Mouse (Mus musculus) hindbrain, embryonic 11.5 days (tissue): ENCODE measurements around the gene Stx18. TPM values are rescaled to one million over a fixed set of nuclear protein-coding genes. Genes with fewer than 3 reads are reported as not detected.

Source experiments
- ATAC-seq: fragments of 200-750 bp; cut with Nextera tagmentation; 2 replicates; pipeline ENCODE4 v1.8.0; 2017; ENCODE audit warnings: mild to moderate bottlenecking, moderate TSS enrichment, moderate library complexity; ENCODE audit not compliant: low FRiP score
- DNase-seq: peaks from one replicate; pipeline ENCODE4 v3.0.0-alpha.2; 2015; ENCODE audit warnings: low spot score
- H3K27ac ChIP-seq: fragments of 300-500 bp; sonication (generic); 2 replicates; pipeline ENCODE4 v1.5.1; 2014; ENCODE audit warnings: mild to moderate bottlenecking, low read depth, low read length
- H3K27me3 ChIP-seq: fragments of 300-500 bp; sonication (generic); 2 replicates; pipeline ENCODE4 v1.6.1; 2014; ENCODE audit warnings: mild to moderate bottlenecking, low read length, moderate library complexity, mixed read lengths; ENCODE audit not compliant: control insufficient read depth, insufficient read depth
- H3K36me3 ChIP-seq: fragments of 300-500 bp; sonication (generic); 2 replicates; pipeline ENCODE4 v1.6.1; 2014; ENCODE audit warnings: mild to moderate bottlenecking, low read length, moderate library complexity, mixed read lengths; ENCODE audit not compliant: control insufficient read depth, insufficient read depth
- H3K4me1 ChIP-seq: fragments of 300-500 bp; sonication (generic); replicated peaks from 2 replicates; pipeline ENCODE4 v1.6.1; 2014; ENCODE audit warnings: low read length, mixed read lengths; ENCODE audit not compliant: control insufficient read depth, insufficient read depth
- H3K4me2 ChIP-seq: fragments of 300-500 bp; sonication (generic); replicated peaks from 2 replicates; pipeline ENCODE4 v1.6.1; 2014; ENCODE audit warnings: mild to moderate bottlenecking, low read depth, low read length
- H3K4me3 ChIP-seq: fragments of 300-500 bp; sonication (generic); 2 replicates; pipeline ENCODE4 v1.5.1; 2014; ENCODE audit warnings: low read depth, low read length
- H3K9ac ChIP-seq: fragments of 300-500 bp; sonication (generic); 2 replicates; pipeline ENCODE4 v1.6.1; 2014; ENCODE audit warnings: low read depth, low read length
- H3K9me3 ChIP-seq: fragments of 300-500 bp; sonication (generic); 2 replicates; pipeline ENCODE4 v1.6.1; 2016; ENCODE audit warnings: low read length; ENCODE audit not compliant: control insufficient read depth
- WGBS: fragments of 180-500 bp; shearing (Covaris S2); extraction: QIAGEN DNeasy Blood & Tissue Kit; methylation state at CpG from one replicate; pipeline ENCODE4 v1.1.7; 2014; 5-methylcytosine and 5-hydroxymethylcytosine counted together
- polyA plus RNA-seq: library from polyadenylated mRNA; unstranded; fragments of >200 nt; fragmentation: Nextera tagmentation; extraction: Ambion mirVana; gene quantifications from 2 replicates; pipeline ENCODE4 v1.2.1, GENCODE M21; 2014

The Stx18 gene
- polyA plus RNA-seq, 1 experiment from 2014 or later: 59.1 TPM

DNA sequence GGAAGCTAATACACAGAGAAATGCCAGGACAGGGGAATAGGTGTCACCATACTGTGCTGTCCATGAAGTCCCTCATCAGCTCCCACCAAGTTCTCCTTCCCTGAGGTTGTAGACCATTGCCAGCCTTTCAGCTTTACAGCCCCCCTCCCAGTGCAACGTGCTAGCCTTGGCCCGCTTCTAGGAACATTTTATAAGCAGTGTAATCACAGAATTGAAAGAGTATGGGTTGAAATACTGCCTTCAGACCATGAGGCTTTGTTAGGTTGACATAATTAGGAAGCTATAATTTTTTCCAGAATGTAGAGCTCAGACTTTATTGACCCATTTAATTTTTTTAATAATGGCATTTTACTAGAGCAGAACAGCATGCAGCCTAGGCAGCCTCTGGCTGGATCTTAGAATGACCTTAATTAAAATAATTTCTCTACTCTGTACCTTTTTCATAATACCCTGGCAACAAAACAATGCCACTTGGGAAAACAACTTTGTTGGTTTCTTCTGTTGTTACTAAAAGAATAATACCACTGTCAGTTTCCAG, 60.7 kb downstream of the Stx18 start:
- 86% methylated on average over 2 of the region's 2 CpGs for WGBS
- Histone ChIP-seq H3K4me3 (no peak overlapping the region), H3K9me3 (no peaks in the 10 kb centered on the region), H3K27me3 (no peaks in the 10 kb centered on the region), H3K4me2 (no peak overlapping the region), H3K36me3 (no peaks in the 10 kb centered on the region), H3K27ac (no peak overlapping the region), H3K4me1 (no peaks in the 10 kb centered on the region), H3K9ac (no peak overlapping the region)
- ATAC-seq (no peak), DNase-seq (no peak)

DNA sequence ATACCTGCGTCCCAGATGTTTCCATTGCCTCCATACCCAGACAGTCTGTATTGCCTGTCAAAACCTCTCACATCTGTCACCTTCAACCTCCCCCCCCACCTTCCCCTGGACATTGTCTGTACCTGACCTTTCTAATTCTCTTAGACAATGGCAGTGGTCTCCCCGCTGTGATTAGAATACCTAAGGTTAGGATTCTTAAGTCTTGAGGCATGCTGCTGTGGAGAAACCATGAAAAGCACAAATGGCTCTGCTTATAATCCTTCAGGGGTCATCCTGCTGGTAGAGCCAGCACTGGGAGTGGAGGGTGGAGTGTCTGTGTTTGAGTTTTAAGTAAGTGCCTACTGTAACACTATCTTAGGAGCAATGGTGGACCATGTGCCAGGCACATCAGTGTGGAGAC, 64.4 kb downstream of the Stx18 start:
- DNase-seq (no peak), ATAC-seq (no peak)
- Histone ChIP-seq H3K4me1 (no peaks in the 10 kb centered on the region), H3K27ac (no peak overlapping the region), H3K4me2 (no peak overlapping the region), H3K9me3 (no peaks in the 10 kb centered on the region), H3K36me3 (no peaks in the 10 kb centered on the region), H3K4me3 (no peak overlapping the region), H3K9ac (no peak overlapping the region), H3K27me3 (no peaks in the 10 kb centered on the region)
- WGBS: 80% methylated on average over 2 of the region's 2 CpGs

DNA sequence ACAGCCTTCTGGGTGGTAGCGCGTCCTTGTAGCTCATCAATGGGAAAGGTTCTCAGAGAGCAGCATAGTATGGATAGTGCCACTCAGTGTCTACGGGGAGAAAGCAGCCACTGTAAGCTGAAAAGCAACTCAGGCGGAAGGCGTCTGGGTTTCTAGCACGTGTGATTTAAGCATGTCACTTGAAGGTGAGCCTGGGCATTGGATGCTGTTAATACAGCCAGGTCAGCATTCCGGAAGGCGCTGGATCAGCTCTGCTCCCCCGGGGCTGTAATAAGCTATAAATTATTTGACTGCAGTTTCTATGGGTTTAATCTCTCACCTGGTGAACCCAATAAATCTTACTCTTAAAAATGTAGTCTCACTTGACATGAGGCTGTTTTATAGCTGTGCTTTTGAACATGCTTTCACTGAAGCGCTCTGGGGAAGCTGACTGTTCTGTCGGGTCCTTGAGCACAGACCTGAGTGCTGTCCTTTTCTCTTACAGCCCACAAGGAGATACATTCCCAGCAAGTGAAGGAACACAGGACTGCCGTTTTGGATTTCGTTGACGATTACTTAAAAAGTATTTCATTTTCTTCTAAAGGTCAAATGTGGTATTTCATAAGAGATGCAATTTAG, 67.6 kb downstream of the Stx18 start:
- ATAC-seq: no peak

GRCm38 (mm10) chr5:38106807-38107206, 68.3 kb downstream of the Stx18 start:
- no peaks in the 10 kb centered on the region for H3K27me3 ChIP-seq
- H3K27ac ChIP-seq: no peak overlapping the region
- no peaks in the 10 kb centered on the region for H3K36me3 ChIP-seq
- H3K9ac ChIP-seq: no peak overlapping the region
- H3K9me3 ChIP-seq: no peaks in the 10 kb centered on the region
- H3K4me1 ChIP-seq: no peaks in the 10 kb centered on the region
- ATAC-seq (no peak), DNase-seq (no peak)
- no peak overlapping the region for H3K4me3 ChIP-seq
- H3K4me2 ChIP-seq: no peak overlapping the region
- 92% methylated on average over 10 of the region's 10 CpGs for WGBS

More for the DNA sequence above, 67.6 kb downstream of the Stx18 start:
- 92% methylated on average over 14 of the region's 14 CpGs for WGBS
- Histone ChIP-seq H3K27ac (no peak overlapping the region), H3K9ac (no peak overlapping the region), H3K4me3 (no peak overlapping the region), H3K4me1 (no peaks in the 10 kb centered on the region), H3K36me3 (no peaks in the 10 kb centered on the region), H3K27me3 (no peaks in the 10 kb centered on the region), H3K4me2 (no peak overlapping the region), H3K9me3 (no peaks in the 10 kb centered on the region)
- no peak for DNase-seq

- Histone ChIP-seq H3K4me3 (no peak overlapping the region), H3K9ac (no peak overlapping the region), H3K27me3 (no peaks in the 10 kb centered on the region), H3K9me3 (no peaks in the 10 kb centered on the region), H3K4me2 (no peak overlapping the region), H3K36me3 (no peaks in the 10 kb centered on the region), H3K27ac (no peak overlapping the region), H3K4me1 (no peaks in the 10 kb centered on the region)
- DNase-seq: no peak
- no peak for ATAC-seq
- 92% methylated on average over 2 of the region's 2 CpGs for WGBS
Measured at GRCm38 (mm10) chr5:38114526-38114925, 76.0 kb downstream of the Stx18 start.

- Histone ChIP-seq H3K4me2 (no peak overlapping the region), H3K9me3 (no peaks in the 10 kb centered on the region), H3K27me3 (no peaks in the 10 kb centered on the region), H3K27ac (no peak overlapping the region), H3K36me3 (no peaks in the 10 kb centered on the region), H3K9ac (no peak overlapping the region), H3K4me3 (no peak overlapping the region), H3K4me1 (no peaks in the 10 kb centered on the region)
- 90% methylated on average over 1 of the region's 1 CpGs for WGBS
- ATAC-seq: no peak
- DNase-seq: no peak
Measured at GRCm38 (mm10) chr5:38117056-38117455, 78.5 kb downstream of the Stx18 start.

DNA sequence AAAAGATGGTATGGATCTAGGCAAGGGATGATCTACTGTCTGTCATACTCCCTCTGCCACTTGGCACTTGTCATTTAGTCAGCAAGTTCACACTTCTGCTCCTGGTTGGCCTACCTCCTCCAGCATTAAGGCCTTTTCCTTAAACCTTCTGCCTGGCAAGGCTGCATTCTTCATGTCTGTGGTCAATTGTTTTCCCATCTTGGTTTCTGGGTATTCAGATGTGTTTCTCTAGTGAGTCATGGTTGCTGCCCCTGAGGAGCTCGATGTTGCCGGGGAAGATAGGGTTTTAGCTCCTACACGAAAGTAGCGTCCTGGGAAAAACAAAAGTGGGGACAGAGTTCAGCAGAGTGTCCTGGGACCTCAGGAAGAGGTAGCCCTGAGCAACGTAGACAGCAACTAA, 80.7 kb downstream of the Stx18 start:
- H3K9ac ChIP-seq: no peak overlapping the region
- WGBS: 95% methylated on average over 5 of the region's 5 CpGs
- H3K9me3 ChIP-seq: no peaks in the 10 kb centered on the region
- no peak overlapping the region for H3K27ac ChIP-seq
- no peak overlapping the region for H3K4me3 ChIP-seq
- no peaks in the 10 kb centered on the region for H3K27me3 ChIP-seq
- no peaks in the 10 kb centered on the region for H3K36me3 ChIP-seq
- no peak for DNase-seq
- no peak overlapping the region for H3K4me2 ChIP-seq
- no peaks in the 10 kb centered on the region for H3K4me1 ChIP-seq
- no peak for ATAC-seq

DNA sequence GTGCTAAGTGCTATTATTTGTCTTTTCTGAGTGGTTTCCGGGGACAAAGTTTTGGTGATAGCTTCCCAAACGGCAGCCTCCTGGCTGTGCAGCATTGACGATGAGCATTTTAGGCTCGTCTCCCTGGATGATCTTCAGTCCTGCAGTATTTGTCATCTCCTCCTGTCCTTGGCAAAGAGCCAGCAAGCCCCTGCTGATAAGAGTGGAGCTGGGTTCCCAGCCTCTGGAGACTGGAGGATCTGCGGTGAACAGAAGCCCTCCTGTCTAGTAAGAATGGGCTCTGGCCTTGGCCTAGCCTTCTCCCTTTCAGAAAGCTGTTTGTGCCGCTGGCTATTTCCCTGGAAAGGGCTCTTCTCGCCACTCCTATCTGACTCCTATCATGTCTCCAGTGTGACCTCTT, 83.2 kb downstream of the Stx18 start:
- Histone ChIP-seq H3K27ac (no peak overlapping the region), H3K27me3 (no peaks in the 10 kb centered on the region), H3K9me3 (no peaks in the 10 kb centered on the region), H3K36me3 (no peaks in the 10 kb centered on the region), H3K4me1 (no peaks in the 10 kb centered on the region), H3K4me2 (no peak overlapping the region), H3K9ac (no peak overlapping the region), H3K4me3 (no peak overlapping the region)
- DNase-seq (no peak), ATAC-seq (no peak)
- WGBS: 85% methylated on average over 7 of the region's 7 CpGs

- Histone ChIP-seq H3K27ac (no peak overlapping the region), H3K4me3 (no peak overlapping the region), H3K9me3 (no peaks in the 10 kb centered on the region), H3K27me3 (no peaks in the 10 kb centered on the region), H3K36me3 (peaks cover 4% of the 10 kb centered on the region; the same call in 1 of the 2 replicates), H3K4me1 (no peaks in the 10 kb centered on the region), H3K4me2 (no peak overlapping the region), H3K9ac (no peak overlapping the region)
- WGBS: 85% methylated on average over 13 of the region's 13 CpGs
- DNase-seq (no peak), ATAC-seq (no peak)
Measured at GRCm38 (mm10) chr5:38126519-38127306, 88.2 kb downstream of the Stx18 start.
